Mouse (Mus musculus) lung, adult 2 months (tissue): ENCODE measurements around the gene Lsamp.

Source experiments
- CTCF ChIP-seq: fragments of 200-500 bp; IDR thresholded peaks from 2 replicates; pipeline ENCODE4 v1.5.1; 2011; ENCODE audit warnings: mild to moderate bottlenecking, low read length, control low read depth; ENCODE audit not compliant: insufficient read depth
- POLR2A ChIP-seq: fragments of 200-500 bp; IDR thresholded peaks from 2 replicates; pipeline ENCODE4 v1.6.1; 2011; ENCODE audit warnings: low read depth, mild to moderate bottlenecking, control low read depth, low read length, borderline replicate concordance; ENCODE audit errors: extremely low read depth

- TF ChIP-seq POLR2A = no peak
- TF ChIP-seq CTCF = no peak
These were observed 2018.8 kb downstream of the Lsamp start for GRCm38 (mm10) chr16:42002925-42003324.
